Mouse (Mus musculus) testis, adult 2 months (tissue): Measurements from ENCODE around the gene Emc7. TPM values are rescaled to one million over a fixed set of nuclear protein-coding genes. Genes with fewer than 3 reads are reported as not detected.

Experiments used
- H3K27ac ChIP-seq: fragments of 200-500 bp; 2 replicates; pipeline ENCODE4 v1.5.1; 2012; ENCODE audit warnings: low read depth, low read length; ENCODE audit not compliant: control insufficient read depth, insufficient read depth
- H3K27me3 ChIP-seq: fragments of 200-500 bp; 2 replicates; pipeline ENCODE4 v1.6.1; 2012; ENCODE audit warnings: mild to moderate bottlenecking, low read length, moderate library complexity; ENCODE audit not compliant: control insufficient read depth, insufficient read depth
- H3K36me3 ChIP-seq: fragments of 200-500 bp; 2 replicates; pipeline ENCODE4 v1.6.1; 2012; ENCODE audit warnings: mild to moderate bottlenecking, low read length; ENCODE audit not compliant: control insufficient read depth, insufficient read depth
- H3K4me1 ChIP-seq: fragments of 200-500 bp; 2 replicates; pipeline ENCODE4 v1.6.1; 2012; ENCODE audit warnings: low read length; ENCODE audit not compliant: control insufficient read depth, insufficient read depth
- H3K4me3 ChIP-seq: fragments of 200-500 bp; 2 replicates; pipeline ENCODE4 v1.5.1; 2012; ENCODE audit warnings: low read depth, mild to moderate bottlenecking, low read length, moderate library complexity, mixed read lengths; ENCODE audit not compliant: control insufficient read depth
- CTCF ChIP-seq: fragments of 200-500 bp; IDR thresholded peaks from 2 replicates; pipeline ENCODE4 v1.5.1; 2012; ENCODE audit warnings: low read depth, mild to moderate bottlenecking, inconsistent platforms, low read length, moderate library complexity; ENCODE audit not compliant: control insufficient read depth, insufficient read depth, insufficient replicate concordance
- POLR2A ChIP-seq: fragments of 200-500 bp; IDR thresholded peaks from 2 replicates; pipeline ENCODE4 v1.6.1; 2012; ENCODE audit warnings: low read depth, mild to moderate bottlenecking, inconsistent platforms, low read length, moderate library complexity; ENCODE audit not compliant: control insufficient read depth
- polyA plus RNA-seq: library from polyadenylated mRNA; depleted of rRNA; stranded (reverse); fragments of >200 nt; gene quantifications from 2 replicates; pipeline ENCODE4 v1.2.3, GENCODE M21; 2012

The Emc7 gene
- polyA plus RNA-seq, 1 experiment: 10.6 TPM

GRCm38 (mm10) chr2:112454125-112454861 lies 504 bp upstream of the Emc7 start:
- no peaks in the 10 kb centered on the region for H3K36me3 ChIP-seq
- H3K27ac ChIP-seq: peak overlapping the region; percentile 89
- no peaks in the 10 kb centered on the region for H3K27me3 ChIP-seq
- no peaks in the 10 kb centered on the region for H3K4me1 ChIP-seq
- TF ChIP-seq POLR2A: no peak
- TF ChIP-seq CTCF: no peak; the same call in 1 of the 2 replicates
- peak overlapping the region; percentile 96 for H3K4me3 ChIP-seq

GRCm38 (mm10) chr2:112460557-112460956 lies 5.8 kb downstream of the Emc7 start:
- Histone ChIP-seq H3K27ac (no peak overlapping the region), H3K36me3 (peaks cover 1% of the 10 kb centered on the region; the same call in 1 of the 2 replicates), H3K4me1 (no peaks in the 10 kb centered on the region), H3K27me3 (no peaks in the 10 kb centered on the region), H3K4me3 (no peak overlapping the region)
- no peak for TF ChIP-seq POLR2A
- TF ChIP-seq CTCF: no peak

GRCm38 (mm10) chr2:112469542-112469941 lies 14.7 kb downstream of the Emc7 start:
- no peaks in the 10 kb centered on the region for H3K36me3 ChIP-seq
- no peak overlapping the region for H3K4me3 ChIP-seq
- TF ChIP-seq CTCF (no peak), POLR2A (no peak)
- no peak overlapping the region for H3K27ac ChIP-seq
- no peaks in the 10 kb centered on the region for H3K27me3 ChIP-seq
- H3K4me1 ChIP-seq: no peaks in the 10 kb centered on the region

- H3K4me1 ChIP-seq: no peaks in the 10 kb centered on the region
- no peak overlapping the region for H3K4me3 ChIP-seq
- H3K27me3 ChIP-seq: no peaks in the 10 kb centered on the region
- no peaks in the 10 kb centered on the region for H3K36me3 ChIP-seq
- TF ChIP-seq POLR2A (no peak), CTCF (no peak)
- H3K27ac ChIP-seq: no peak overlapping the region
These were observed 16.2 kb downstream of the Emc7 start for GRCm38 (mm10) chr2:112470961-112471381.

GRCm38 (mm10) chr2:112472076-112472475 lies 17.3 kb downstream of the Emc7 start:
- no peak for TF ChIP-seq POLR2A
- no peak for TF ChIP-seq CTCF
- Histone ChIP-seq H3K27me3 (no peaks in the 10 kb centered on the region), H3K4me1 (no peaks in the 10 kb centered on the region), H3K36me3 (no peaks in the 10 kb centered on the region), H3K4me3 (no peak overlapping the region), H3K27ac (no peak overlapping the region)

GRCm38 (mm10) chr2:112474997-112475724 lies 20.4 kb downstream of the Emc7 start:
- peaks cover 4% of the 10 kb centered on the region; the same call in 1 of the 2 replicates for H3K4me1 ChIP-seq
- TF ChIP-seq POLR2A: no peak
- no peak for TF ChIP-seq CTCF
- H3K36me3 ChIP-seq: no peaks in the 10 kb centered on the region
- no peak overlapping the region for H3K4me3 ChIP-seq
- no peaks in the 10 kb centered on the region for H3K27me3 ChIP-seq
- no peak overlapping the region for H3K27ac ChIP-seq

- Histone ChIP-seq H3K27ac (no peak overlapping the region), H3K36me3 (no peaks in the 10 kb centered on the region), H3K27me3 (no peaks in the 10 kb centered on the region), H3K4me1 (peaks cover 6% of the 10 kb centered on the region; the same call in 1 of the 2 replicates), H3K4me3 (no peak overlapping the region)
- TF ChIP-seq POLR2A (no peak), CTCF (no peak)
These were observed 21.8 kb downstream of the Emc7 start for GRCm38 (mm10) chr2:112476554-112476953.
